Mouse (Mus musculus) intestine, embryonic 14.5 days (tissue): ENCODE data around the gene Uhrf1bp1. TPM values are rescaled to one million over a fixed set of nuclear protein-coding genes. Genes with fewer than 3 reads are reported as not detected.

Experiments
- ATAC-seq: fragments of 200-750 bp; cut with Nextera tagmentation; replicated peaks from 2 replicates; pipeline ENCODE4 v1.8.0; 2017; ENCODE audit warnings: low read depth, moderate number of reproducible peaks, moderate TSS enrichment, moderate library complexity; ENCODE audit not compliant: low FRiP score, low TSS enrichment
- DNase-seq: peaks from one replicate; pipeline ENCODE4 v3.0.0-alpha.2; 2018; ENCODE audit warnings: low spot score
- H3K27ac ChIP-seq: fragments of 300-500 bp; sonication (generic); 2 replicates; pipeline ENCODE4 v1.5.1; 2014; ENCODE audit warnings: low read depth, mild to moderate bottlenecking, control low read depth
- H3K27me3 ChIP-seq: fragments of 300-500 bp; sonication (generic); replicated peaks from 2 replicates; pipeline ENCODE4 v1.6.1; 2014; ENCODE audit warnings: low read length, control low read depth; ENCODE audit not compliant: control insufficient read depth, insufficient read depth
- H3K36me3 ChIP-seq: fragments of 300-500 bp; sonication (generic); 2 replicates; pipeline ENCODE4 v1.6.1; 2014; ENCODE audit warnings: low read length, control low read depth; ENCODE audit not compliant: control insufficient read depth, insufficient read depth
- H3K4me1 ChIP-seq: fragments of 300-500 bp; sonication (generic); replicated peaks from 2 replicates; pipeline ENCODE4 v1.6.1; 2014; ENCODE audit warnings: low read length, control low read depth, mixed read lengths; ENCODE audit not compliant: control insufficient read depth, insufficient read depth
- H3K4me2 ChIP-seq: fragments of 300-500 bp; sonication (generic); 2 replicates; pipeline ENCODE4 v1.6.1; 2014; ENCODE audit warnings: low read length
- H3K4me3 ChIP-seq: fragments of 300-500 bp; sonication (generic); 2 replicates; pipeline ENCODE4 v1.5.1; 2014; ENCODE audit warnings: low read depth, low read length, control low read depth, mixed read lengths
- H3K9ac ChIP-seq: fragments of 300-500 bp; sonication (generic); 2 replicates; pipeline ENCODE4 v1.6.1; 2014; ENCODE audit warnings: mild to moderate bottlenecking, low read length
- H3K9me3 ChIP-seq: fragments of 300-500 bp; sonication (generic); 2 replicates; pipeline ENCODE4 v1.6.1; 2016; ENCODE audit warnings: low read length, control low read depth; ENCODE audit not compliant: control insufficient read depth
- WGBS: fragments of 180-500 bp; shearing (Covaris S2); extraction: QIAGEN DNeasy Blood & Tissue Kit; methylation state at CpG from one replicate; pipeline ENCODE4 v1.1.7; 2014; 5-methylcytosine and 5-hydroxymethylcytosine counted together
- polyA plus RNA-seq: library from polyadenylated mRNA; unstranded; fragments of >200 nt; fragmentation: Nextera tagmentation; extraction: Ambion mirVana; gene quantifications from 2 replicates; pipeline ENCODE4 v1.2.1, GENCODE M21; 2014

Gene Uhrf1bp1
- 5.8 and 6.6 TPM in 2 replicates for polyA plus RNA-seq

GRCm38 (mm10) chr17:27856265-27856797 lies at the start of gene Uhrf1bp1:
TSS of gene Uhrf1bp1 (plus strand) at chr17:27856441.
- peak; percentile 79 for ATAC-seq
- peak; percentile 91 for DNase-seq
- Histone ChIP-seq H3K4me1 (peaks cover 15% of the 10 kb centered on the region), H3K9ac (peak within 1 kb of the TSS; percentile 87), H3K27ac (peak within 1 kb of the TSS; percentile 71), H3K36me3 (peaks cover 24% of the 10 kb centered on the region), H3K4me2 (peak within 1 kb of the TSS; percentile 93), H3K4me3 (peak within 1 kb of the TSS; percentile 94), H3K27me3 (no peaks in the 10 kb centered on the region), H3K9me3 (no peaks in the 10 kb centered on the region)
- under 1% methylated on average over 48 of the region's 54 CpGs for WGBS

GRCm38 (mm10) chr17:27807542-27808078 lies 48.6 kb upstream of the Uhrf1bp1 start:
- 46% methylated on average over 2 of the region's 2 CpGs for WGBS
- Histone ChIP-seq H3K27me3 (no peaks in the 10 kb centered on the region), H3K27ac (no peak overlapping the region), H3K4me2 (no peak overlapping the region), H3K4me3 (no peak overlapping the region), H3K4me1 (peaks cover 12% of the 10 kb centered on the region), H3K9ac (no peak overlapping the region), H3K9me3 (no peaks in the 10 kb centered on the region), H3K36me3 (no peaks in the 10 kb centered on the region)
- DNase-seq (no peak), ATAC-seq (no peak)

DNA sequence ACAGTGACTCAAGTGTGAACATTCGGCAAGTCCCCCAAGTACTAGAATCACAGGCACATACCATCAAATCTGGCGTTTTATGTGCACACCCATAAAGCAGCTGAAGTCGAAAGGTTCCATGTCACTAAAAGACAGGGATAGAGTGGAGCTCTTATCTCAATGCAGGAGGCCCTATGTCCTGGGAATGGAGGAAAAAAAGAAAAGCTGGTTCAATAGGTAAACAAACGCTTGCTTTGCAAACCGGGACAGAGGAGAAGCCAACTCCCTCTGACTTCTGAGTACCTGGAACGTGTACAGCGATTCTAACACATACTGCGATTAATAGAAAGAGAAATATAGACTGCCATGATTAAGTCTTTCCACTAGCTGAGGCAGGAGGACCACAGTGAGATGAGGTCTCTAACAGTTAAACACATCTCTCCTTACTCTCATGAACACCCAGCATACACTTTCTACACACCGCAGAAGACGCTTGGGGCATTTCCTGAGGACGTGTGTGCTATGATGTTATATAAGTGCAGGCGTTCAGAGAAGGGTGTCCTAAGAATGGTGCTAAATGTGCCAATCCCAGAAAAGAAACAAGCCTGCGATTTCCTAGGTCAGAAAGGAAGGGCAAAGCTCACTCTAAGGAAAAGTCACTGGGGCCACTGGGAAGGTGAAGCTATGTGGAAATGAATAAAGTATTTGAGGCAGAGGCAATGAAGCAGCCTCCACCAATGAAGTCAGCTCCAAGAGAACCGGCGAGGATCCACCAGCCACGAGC lies 45.5 kb upstream of the Uhrf1bp1 start:
- no peak overlapping the region for H3K4me2 ChIP-seq
- no peaks in the 10 kb centered on the region for H3K9me3 ChIP-seq
- H3K36me3 ChIP-seq, result no peaks in the 10 kb centered on the region
- ATAC-seq (no peak), DNase-seq (no peak)
- 74% methylated on average over 16 of the region's 16 CpGs for WGBS
- H3K9ac ChIP-seq, result no peak overlapping the region
- no peaks in the 10 kb centered on the region for H3K27me3 ChIP-seq
- 0 out of 2 replicates have a peak, but pooled peaks cover 8% of the 10 kb centered on the region for H3K4me1 ChIP-seq
- no peak overlapping the region for H3K27ac ChIP-seq
- H3K4me3 ChIP-seq, result no peak overlapping the region

DNA sequence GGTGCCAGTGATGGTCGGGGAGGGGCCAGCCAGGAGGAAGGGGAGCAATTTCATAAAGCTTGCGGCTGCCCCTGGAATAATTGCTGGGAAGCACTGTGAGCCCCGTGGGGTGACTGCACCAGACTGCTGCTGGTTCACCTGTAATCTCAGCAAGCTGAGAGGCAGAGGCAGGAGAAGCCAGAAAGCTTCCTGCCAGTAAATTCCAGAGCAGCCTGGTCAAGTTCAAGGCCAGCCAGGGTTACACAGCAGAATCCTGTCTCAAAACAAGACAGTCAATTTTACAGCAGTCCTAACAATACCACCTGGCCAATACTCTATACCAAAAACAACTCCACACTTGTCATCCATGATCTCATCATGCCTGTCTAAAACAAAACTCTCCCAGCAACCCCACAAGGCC lies 44.3 kb upstream of the Uhrf1bp1 start:
- no peak overlapping the region for H3K4me2 ChIP-seq
- ATAC-seq, result no peak
- no peak overlapping the region for H3K27ac ChIP-seq
- 81% methylated on average over 3 of the region's 3 CpGs for WGBS
- DNase-seq, result no peak
- no peaks in the 10 kb centered on the region for H3K9me3 ChIP-seq
- H3K9ac ChIP-seq, result no peak overlapping the region
- H3K36me3 ChIP-seq, result no peaks in the 10 kb centered on the region
- H3K4me1 ChIP-seq, result 0 out of 2 replicates have a peak, but pooled peaks cover 5% of the 10 kb centered on the region
- no peak overlapping the region for H3K4me3 ChIP-seq
- no peaks in the 10 kb centered on the region for H3K27me3 ChIP-seq

DNA sequence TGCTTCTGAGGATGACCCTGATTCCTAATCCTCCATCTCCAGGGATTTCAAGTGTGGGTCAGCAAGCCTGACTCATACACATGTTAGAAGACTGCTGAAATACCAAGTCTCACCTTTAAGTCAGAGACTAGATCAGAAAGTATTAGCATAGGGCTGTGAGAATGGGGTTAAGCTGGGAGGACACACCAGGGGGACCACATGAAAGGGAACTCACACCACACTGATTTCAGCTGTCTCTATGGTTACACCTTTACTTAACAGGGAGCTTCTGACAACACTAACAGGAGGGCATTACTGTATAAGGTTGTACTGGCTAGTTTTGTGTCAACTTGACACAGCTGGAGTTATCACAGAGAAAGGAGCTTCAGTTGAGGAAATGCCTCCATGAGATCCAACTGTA lies 41.6 kb upstream of the Uhrf1bp1 start:
- Histone ChIP-seq H3K9me3 (no peaks in the 10 kb centered on the region), H3K36me3 (no peaks in the 10 kb centered on the region), H3K27me3 (no peaks in the 10 kb centered on the region), H3K9ac (no peak overlapping the region), H3K4me3 (no peak overlapping the region), H3K4me1 (peaks cover 20% of the 10 kb centered on the region; the same call in 1 of the 2 replicates), H3K4me2 (no peak overlapping the region), H3K27ac (no peak overlapping the region)
- ATAC-seq, result no peak
- no peak for DNase-seq

GRCm38 (mm10) chr17:27819011-27819410 lies 37.2 kb upstream of the Uhrf1bp1 start:
- Histone ChIP-seq H3K4me1 (peaks cover 24% of the 10 kb centered on the region; the same call in 1 of the 2 replicates), H3K36me3 (no peaks in the 10 kb centered on the region), H3K4me3 (peak overlapping the region; percentile 96), H3K27me3 (no peaks in the 10 kb centered on the region), H3K4me2 (peak overlapping the region; percentile 91), H3K27ac (peak overlapping the region; percentile 78; the same call in 1 of the 2 replicates), H3K9ac (peak overlapping the region; percentile 93), H3K9me3 (no peaks in the 10 kb centered on the region)
- WGBS, result 21% methylated on average over 7 of the region's 7 CpGs
- DNase-seq (no peak), ATAC-seq (no peak)

- peaks cover 24% of the 10 kb centered on the region; the same call in 1 of the 2 replicates for H3K4me1 ChIP-seq
- no peaks in the 10 kb centered on the region for H3K27me3 ChIP-seq
- peak overlapping the region; percentile 93 for H3K9ac ChIP-seq
- no peaks in the 10 kb centered on the region for H3K9me3 ChIP-seq
- H3K4me3 ChIP-seq, result peak overlapping the region; percentile 96
- ATAC-seq (no peak), DNase-seq (peak; percentile 56)
- H3K4me2 ChIP-seq, result peak overlapping the region; percentile 91
- peak overlapping the region; percentile 78 for H3K27ac ChIP-seq
- WGBS, result 0% methylated on average over 20 of the region's 20 CpGs
- H3K36me3 ChIP-seq, result no peaks in the 10 kb centered on the region
Measured at GRCm38 (mm10) chr17:27819521-27819970, 36.7 kb upstream of the Uhrf1bp1 start.

DNA sequence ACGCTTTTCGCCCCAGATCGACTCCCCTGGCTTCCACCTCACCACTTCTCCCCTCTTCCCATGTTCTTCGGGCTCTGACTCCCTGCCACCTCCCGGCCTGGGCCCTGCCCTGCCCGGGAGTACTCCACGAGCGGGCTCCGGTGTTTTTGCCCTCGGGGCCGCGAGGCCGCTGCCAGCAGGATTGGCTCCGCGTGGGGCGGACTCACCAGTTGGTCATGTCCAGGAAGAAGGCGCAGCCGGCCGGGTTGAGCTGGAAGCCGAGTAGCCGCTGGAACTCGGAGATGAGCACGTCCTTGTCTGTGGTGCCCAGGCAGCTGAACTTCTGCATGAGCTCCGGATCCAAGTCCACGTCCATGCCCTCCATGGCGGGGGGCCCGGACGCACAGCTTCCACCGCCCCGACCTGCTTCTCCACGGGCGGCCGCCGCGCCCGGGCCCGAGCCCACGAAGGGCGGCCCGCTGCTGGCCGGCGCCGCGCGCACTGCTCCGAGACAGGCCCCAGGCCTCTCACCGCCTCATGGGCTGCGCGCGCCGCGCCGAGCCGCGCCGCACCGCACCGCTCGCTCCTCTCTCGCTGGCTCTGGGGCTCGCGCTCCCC lies 36.2 kb upstream of the Uhrf1bp1 start:
- no peaks in the 10 kb centered on the region for H3K9me3 ChIP-seq
- peak overlapping the region; percentile 93 for H3K9ac ChIP-seq
- H3K4me2 ChIP-seq, result peak overlapping the region; percentile 91
- H3K27ac ChIP-seq, result peak overlapping the region; percentile 78
- H3K4me1 ChIP-seq, result peaks cover 24% of the 10 kb centered on the region; the same call in 1 of the 2 replicates
- peak overlapping the region; percentile 96 for H3K4me3 ChIP-seq
- no peaks in the 10 kb centered on the region for H3K36me3 ChIP-seq
- no peaks in the 10 kb centered on the region for H3K27me3 ChIP-seq
- WGBS, result under 1% methylated on average over 58 of the region's 62 CpGs
- ATAC-seq, result peak; percentile 86
- peak; percentile 82 for DNase-seq
